Mouse (Mus musculus): ENCODE data around the gene Agpat1. TPM values are rescaled to one million over a fixed set of nuclear protein-coding genes. Genes with fewer than 3 reads are reported as not detected.

Gene Agpat1
- polyA plus RNA-seq, 2 experiments = 53.3 to 150 TPM

GRCm38 (mm10) chr17:34601796-34602195, 2.3 kb upstream of the Agpat1 start:
- 88% methylated on average over 12 of the region's 12 CpGs for WGBS
- Histone ChIP-seq H3K4me3 (replicated peaks; ENCODE audit: low read length) (no peak overlapping the region; the same call in 1 of the 2 replicates), H3K4me2 (replicated peaks; ENCODE audit: low read depth, low read length, severe bottlenecking) (no peak overlapping the region), H3K27me3 (ENCODE audit: control insufficient read depth, insufficient read depth, low read length) (no peaks in the 10 kb centered on the region), H3K9ac (ENCODE audit: low read depth, low read length, severe bottlenecking) (no peak overlapping the region), H3K4me1 (ENCODE audit: control insufficient read depth, insufficient read depth, low read length) (peaks cover 28% of the 10 kb centered on the region), H3K36me3 (ENCODE audit: control insufficient read depth, insufficient read depth, low read length) (peaks cover 22% of the 10 kb centered on the region), H3K9me3 (ENCODE audit: control insufficient read depth, low read length) (no peaks in the 10 kb centered on the region), H3K27ac (replicated peaks; ENCODE audit: low read depth, low read length) (no peak overlapping the region)
- TF ChIP-seq POLR2A (IDR thresholded peaks at IDR 0.05; ENCODE audit: borderline replicate concordance, extremely low read depth, insufficient read depth, insufficient read length) = no peak
- ATAC-seq (ENCODE audit: low FRiP score, low read depth) = no peak
- no peak for DNase-seq (ENCODE audit: low spot score)

- Histone ChIP-seq H3K4me3 (replicated peaks; ENCODE audit: low read length) (peak within 1 kb of the TSS; percentile 95), H3K9me3 (ENCODE audit: control insufficient read depth, low read length) (no peaks in the 10 kb centered on the region), H3K27me3 (ENCODE audit: control insufficient read depth, insufficient read depth, low read length) (no peaks in the 10 kb centered on the region), H3K27ac (replicated peaks; ENCODE audit: low read depth, low read length) (peak within 1 kb of the TSS; percentile 71), H3K4me1 (ENCODE audit: control insufficient read depth, insufficient read depth, low read length) (peaks cover 24% of the 10 kb centered on the region), H3K36me3 (ENCODE audit: control insufficient read depth, insufficient read depth, low read length) (peaks cover 27% of the 10 kb centered on the region), H3K4me2 (replicated peaks; ENCODE audit: low read depth, low read length, severe bottlenecking) (peak within 1 kb of the TSS; percentile 92), H3K9ac (ENCODE audit: low read depth, low read length, severe bottlenecking) (peak within 1 kb of the TSS; percentile 55)
- ATAC-seq (ENCODE audit: low FRiP score, low read depth) (peak; percentile 95), DNase-seq (ENCODE audit: low spot score) (peak; percentile 100)
- TF ChIP-seq POLR2A (IDR thresholded peaks at IDR 0.05; ENCODE audit: borderline replicate concordance, extremely low read depth, insufficient read depth, insufficient read length) = no peak
- WGBS = under 1% methylated on average over 29 of the region's 30 CpGs
Measured at GRCm38 (mm10) chr17:34603375-34604060, 544 bp upstream of the Agpat1 start, which contains the start of gene Rnf5. Gene Rnf5 (minus strand): TSS chr17:34603690.

GRCm38 (mm10) chr17:34604511-34605237, 612 bp downstream of the Agpat1 start:
- 12% methylated on average over 24 of the region's 24 CpGs for WGBS
- peak overlapping the region; percentile 71 for H3K27ac ChIP-seq (replicated peaks; ENCODE audit: low read depth, low read length)
- ATAC-seq (ENCODE audit: low FRiP score, low read depth) = no peak; the same call in 1 of the 2 replicates

GRCm38 (mm10) chr17:34605609-34606008, 1.5 kb downstream of the Agpat1 start:
- Histone ChIP-seq H3K4me2 (replicated peaks; ENCODE audit: low read depth, low read length, severe bottlenecking) (peak overlapping the region; percentile 92), H3K9ac (ENCODE audit: low read depth, low read length, severe bottlenecking) (peak overlapping the region; percentile 88), H3K36me3 (ENCODE audit: control insufficient read depth, insufficient read depth, low read length) (peaks cover 26% of the 10 kb centered on the region), H3K9me3 (ENCODE audit: control insufficient read depth, low read length) (no peaks in the 10 kb centered on the region), H3K27me3 (ENCODE audit: control insufficient read depth, insufficient read depth, low read length) (no peaks in the 10 kb centered on the region), H3K27ac (replicated peaks; ENCODE audit: low read depth, low read length) (peak overlapping the region; percentile 44), H3K4me1 (ENCODE audit: control insufficient read depth, insufficient read depth, low read length) (peaks cover 26% of the 10 kb centered on the region), H3K4me3 (replicated peaks; ENCODE audit: low read length) (peak overlapping the region; percentile 95)
- 0% methylated on average over 23 of the region's 30 CpGs for WGBS
- ATAC-seq (ENCODE audit: low FRiP score, low read depth) = peak; percentile 50
- peak; percentile 96 for DNase-seq (ENCODE audit: low spot score)
- TF ChIP-seq POLR2A (IDR thresholded peaks at IDR 0.05; ENCODE audit: borderline replicate concordance, extremely low read depth, insufficient read depth, insufficient read length) = 0 out of 2 replicates have a peak, but pooled peaks have one; percentile 73

More at GRCm38 (mm10) chr17:34604511-34605237, 612 bp downstream of the Agpat1 start:
- no peaks in the 10 kb centered on the region for H3K9me3 ChIP-seq (ENCODE audit: control insufficient read depth, low read length)
- no peak for DNase-seq (ENCODE audit: low spot score)
- peak overlapping the region; percentile 92 for H3K4me2 ChIP-seq (replicated peaks; ENCODE audit: low read depth, low read length, severe bottlenecking)
- peaks cover 30% of the 10 kb centered on the region for H3K36me3 ChIP-seq (ENCODE audit: control insufficient read depth, insufficient read depth, low read length)
- peak overlapping the region; percentile 95 for H3K4me3 ChIP-seq (replicated peaks; ENCODE audit: low read length)
- peak overlapping the region; percentile 88 for H3K9ac ChIP-seq (ENCODE audit: low read depth, low read length, severe bottlenecking)
- no peak for TF ChIP-seq POLR2A (IDR thresholded peaks at IDR 0.05; ENCODE audit: borderline replicate concordance, extremely low read depth, insufficient read depth, insufficient read length)
- H3K4me1 ChIP-seq (ENCODE audit: control insufficient read depth, insufficient read depth, low read length) = peaks cover 26% of the 10 kb centered on the region
- no peaks in the 10 kb centered on the region for H3K27me3 ChIP-seq (ENCODE audit: control insufficient read depth, insufficient read depth, low read length)

Data from limb, embryonic 14.5 days (tissue).